Comparison of ENCODE assay signal across 10 mouse cellular contexts in genomic region chr11:74525605-74526004, GRCm38 (mm10).
"Had no signal": no experiment of that assay in that cellular context is flagged by ENCODE, and none has a peak within 500 bp of the region (broad histone marks: within the 10 kb centered on the region; RNA-seq: fewer than 3 reads in every experiment).

No protein-coding gene starts in this region.

- ATAC-seq: intestine, embryonic 15.5 days; midbrain, embryonic 16.5 days had no signal

- H3K36me3 ChIP-seq: intestine, embryonic 15.5 days; limb, embryonic 15.5 days; liver, embryonic 13.5 days; midbrain, embryonic 12.5 days; neural tube, embryonic 13.5 days had no signal

- H3K4me3 ChIP-seq: intestine, embryonic 15.5 days; limb, embryonic 15.5 days; liver, embryonic 13.5 days; midbrain, embryonic 12.5 days; neural tube, embryonic 13.5 days had no signal

- H3K9ac ChIP-seq: intestine, embryonic 15.5 days; limb, embryonic 15.5 days; liver, embryonic 13.5 days; midbrain, embryonic 12.5 days; neural tube, embryonic 13.5 days had no signal

- H3K9me3 ChIP-seq: intestine, embryonic 15.5 days; limb, embryonic 15.5 days; liver, embryonic 13.5 days; midbrain, embryonic 12.5 days; neural tube, embryonic 13.5 days had no signal

- H3K27ac ChIP-seq: intestine, embryonic 15.5 days; limb, embryonic 15.5 days; liver, embryonic 13.5 days; midbrain, embryonic 12.5 days; neural tube, embryonic 13.5 days; stomach, postnatal 0 days had no signal

- DNase-seq: layer of hippocampus, adult 9-11 months; layer of hippocampus, postnatal 36 days; liver, embryonic 13.5 days; lung, adult 18-20 months had no signal

- H3K4me2 ChIP-seq: intestine, embryonic 15.5 days; limb, embryonic 15.5 days; liver, embryonic 13.5 days; midbrain, embryonic 12.5 days; neural tube, embryonic 13.5 days had no signal
